Mouse (Mus musculus) monocyte, adult 5-6 weeks (primary cell): ENCODE results near the gene Slc7a5. TPM values are rescaled to one million over a fixed set of nuclear protein-coding genes. Genes with fewer than 3 reads are reported as not detected.

Experiments used
- ATAC-seq: fragments of 153-309, 156-312 bp; replicated peaks from 2 replicates; pipeline ENCODE4 v1.8.0; 2017; ENCODE audit warnings: mild to moderate bottlenecking; ENCODE audit not compliant: low TSS enrichment, insufficient number of reproducible peaks, severe bottlenecking, poor library complexity, low FRiP score
- total RNA-seq: library from RNA; stranded (forward); fragments of 200-1000, 200-491, 200-594 nt; gene quantifications from 3 replicates; pipeline ENCODE4 v1.2.3, GENCODE M21; 2017

The Slc7a5 gene
- total RNA-seq, 1 experiment from 2014 or later, result 4.9 TPM

GRCm38 (mm10) chr8:121912831-121913230 is 5.3 kb upstream of the Slc7a5 start:
- ATAC-seq, result no peak

DNA sequence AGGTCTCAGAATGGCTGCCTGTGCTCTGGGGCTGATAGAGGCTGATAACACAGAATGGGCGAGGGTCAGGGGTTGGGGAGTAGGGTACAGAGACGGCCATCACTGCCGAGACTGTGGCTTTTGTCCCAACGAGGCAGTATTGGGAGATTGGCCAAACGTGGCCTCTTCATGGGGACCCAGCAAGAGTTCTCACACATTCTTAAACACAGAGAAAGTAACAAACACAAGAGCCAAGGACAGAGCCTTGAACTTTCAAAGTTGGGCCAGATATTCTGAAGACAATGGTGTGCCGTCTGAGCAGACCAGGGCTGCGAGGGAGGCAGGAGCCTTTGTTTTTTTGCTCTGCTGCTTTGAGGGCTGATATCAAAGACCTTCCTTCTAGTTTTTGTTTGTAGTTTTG is 4.5 kb upstream of the Slc7a5 start:
- ATAC-seq, result no peak

DNA sequence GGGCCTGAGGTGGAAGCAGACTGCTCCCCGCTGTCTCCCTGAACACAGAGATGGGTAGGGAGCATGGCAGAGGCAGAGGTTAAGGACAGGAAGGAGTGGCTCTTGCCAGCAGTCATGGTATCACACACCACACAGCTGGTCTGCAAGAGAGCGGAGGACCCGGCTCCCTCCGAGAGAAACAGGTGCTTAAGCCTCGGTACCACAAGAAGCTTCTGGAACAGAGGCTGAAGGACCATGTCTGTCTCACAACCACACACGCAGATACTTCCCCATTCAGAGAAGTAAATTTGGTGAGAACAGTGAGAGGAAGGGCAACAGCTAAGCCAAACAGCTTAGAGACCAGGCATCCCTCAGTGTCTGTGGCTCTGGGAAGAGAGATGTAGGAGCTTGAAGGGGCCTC is 3.9 kb upstream of the Slc7a5 start:
- ATAC-seq, result no peak

DNA sequence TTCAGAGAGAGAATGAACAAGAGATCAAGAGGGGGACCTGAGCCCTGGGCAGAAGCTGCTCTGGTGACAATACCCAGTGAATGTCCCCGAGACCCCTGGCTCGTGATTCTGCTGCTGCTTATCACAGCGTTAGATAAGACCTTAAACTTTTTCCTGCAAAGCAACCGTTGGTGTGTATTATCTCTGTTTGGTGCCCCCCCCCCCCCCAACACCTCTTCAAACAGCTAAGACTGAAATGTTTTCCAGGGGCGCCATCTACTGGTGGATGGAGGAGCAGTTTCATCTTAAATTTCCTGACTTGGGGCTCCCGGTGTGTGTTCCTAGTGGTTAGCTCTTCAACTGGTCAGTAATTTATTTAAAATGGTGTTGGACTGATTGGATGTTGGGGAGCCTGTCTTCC is 2.2 kb upstream of the Slc7a5 start:
- no peak for ATAC-seq

DNA sequence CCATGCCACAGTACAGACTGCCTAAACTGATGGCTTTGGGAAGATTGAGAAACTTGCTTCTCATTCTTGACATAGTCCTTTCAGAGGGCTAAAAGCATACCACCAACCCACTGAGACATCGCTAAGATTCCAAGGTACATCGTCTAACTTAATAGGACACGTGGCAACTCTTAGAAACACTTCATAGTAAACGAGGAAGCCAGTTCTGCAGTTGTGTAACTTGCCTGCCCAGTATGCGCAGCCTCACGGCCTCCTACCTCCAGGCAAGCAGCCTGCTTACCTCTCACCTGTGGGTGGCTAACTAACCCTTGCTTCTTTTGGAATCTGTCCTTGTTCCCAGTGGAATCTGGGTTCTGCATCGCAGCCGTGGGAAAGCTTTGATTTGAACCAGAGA is 1.7 kb upstream of the Slc7a5 start:
- ATAC-seq, result no peak

DNA sequence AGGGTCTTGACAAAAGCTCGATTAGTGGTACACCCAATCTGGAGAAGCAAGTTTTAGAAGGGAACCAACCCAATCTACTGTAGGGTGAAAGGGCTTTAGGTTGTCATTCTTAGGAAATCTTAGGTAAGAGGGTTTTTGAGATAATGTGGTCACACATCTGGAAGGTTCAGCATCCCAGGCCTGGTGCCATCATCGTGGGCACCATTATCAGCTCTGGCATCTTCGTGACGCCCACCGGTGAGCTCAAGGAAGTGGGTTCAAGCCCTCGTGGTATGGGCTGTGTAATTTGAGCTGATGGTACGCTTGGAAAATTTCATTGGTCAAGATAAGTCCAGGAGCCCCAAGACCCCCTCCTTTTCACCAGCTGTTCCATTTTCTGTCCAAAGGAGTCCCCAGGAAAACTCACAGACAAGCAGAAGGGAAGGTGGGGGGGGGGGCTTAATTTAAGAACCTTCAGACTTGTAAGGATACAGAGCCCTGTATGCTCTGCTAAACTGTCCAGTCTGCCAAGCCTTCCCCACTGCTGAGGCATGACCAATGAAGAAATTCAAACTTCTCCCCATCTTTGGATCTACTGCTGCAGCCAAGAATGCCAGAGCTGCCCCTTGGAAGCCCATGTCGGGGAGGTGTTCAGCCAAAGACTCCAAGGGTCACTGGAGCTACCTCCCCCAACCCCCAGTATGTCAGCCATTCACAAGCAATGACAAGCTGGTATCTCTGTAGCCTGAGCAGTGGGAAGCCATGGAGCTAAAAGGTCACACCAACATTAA is 1.1 kb upstream of the Slc7a5 start:
- ATAC-seq, result no peak

- peak; percentile 36 for ATAC-seq
Measured at GRCm38 (mm10) chr8:121906542-121907512, 667 bp downstream of the Slc7a5 start.

GRCm38 (mm10) chr8:121905864-121906263 is 1.6 kb downstream of the Slc7a5 start:
- no peak for ATAC-seq

- no peak for ATAC-seq
Measured at GRCm38 (mm10) chr8:121905420-121905819, 2.1 kb downstream of the Slc7a5 start.

GRCm38 (mm10) chr8:121904999-121905398 is 2.5 kb downstream of the Slc7a5 start:
- no peak for ATAC-seq

- ATAC-seq, result no peak
Measured at GRCm38 (mm10) chr8:121903977-121904376, 3.5 kb downstream of the Slc7a5 start.

- ATAC-seq, result no peak
Measured at GRCm38 (mm10) chr8:121901498-121902236, 5.8 kb downstream of the Slc7a5 start.

DNA sequence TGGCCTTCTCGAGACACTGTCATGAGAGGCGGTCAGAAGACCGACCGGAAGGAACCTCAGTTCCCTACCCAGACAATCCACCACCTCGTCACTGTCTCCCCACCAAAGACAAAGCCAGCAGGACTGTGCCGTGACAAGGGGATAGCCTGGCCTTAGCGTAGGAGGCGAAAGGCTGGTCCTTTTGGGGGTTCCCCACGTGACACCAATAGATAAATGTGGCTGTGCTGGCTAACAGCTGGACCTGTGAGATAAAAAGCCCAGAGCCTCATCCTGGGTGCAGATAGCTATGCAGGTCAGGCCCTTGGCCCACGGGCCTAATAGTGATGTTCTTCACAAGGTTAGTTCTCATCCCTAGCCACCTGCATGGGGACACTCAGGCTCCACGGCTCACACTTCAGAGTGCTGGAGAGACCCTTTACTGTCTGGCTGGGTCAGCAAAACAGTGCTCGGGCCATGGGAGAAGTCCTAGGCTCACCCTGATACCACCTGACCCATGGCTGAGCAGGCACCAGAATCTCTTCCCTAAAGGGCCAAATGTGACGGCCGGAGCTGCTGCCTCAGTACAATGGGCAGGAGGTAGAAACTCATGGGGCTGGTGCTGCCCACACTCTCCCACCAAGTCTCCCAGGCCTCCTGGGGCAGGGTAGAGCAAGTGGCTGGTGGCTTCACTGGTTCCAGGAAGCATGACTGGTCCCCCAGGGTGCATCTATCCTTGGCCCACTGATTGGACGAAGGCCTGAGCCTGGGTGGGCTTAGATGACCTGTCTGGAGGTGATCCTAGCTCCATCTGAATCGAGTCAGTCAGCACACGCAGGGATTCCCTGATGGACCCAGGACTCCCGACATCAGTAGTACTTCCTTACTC is 8.1 kb downstream of the Slc7a5 start:
- no peak for ATAC-seq

DNA sequence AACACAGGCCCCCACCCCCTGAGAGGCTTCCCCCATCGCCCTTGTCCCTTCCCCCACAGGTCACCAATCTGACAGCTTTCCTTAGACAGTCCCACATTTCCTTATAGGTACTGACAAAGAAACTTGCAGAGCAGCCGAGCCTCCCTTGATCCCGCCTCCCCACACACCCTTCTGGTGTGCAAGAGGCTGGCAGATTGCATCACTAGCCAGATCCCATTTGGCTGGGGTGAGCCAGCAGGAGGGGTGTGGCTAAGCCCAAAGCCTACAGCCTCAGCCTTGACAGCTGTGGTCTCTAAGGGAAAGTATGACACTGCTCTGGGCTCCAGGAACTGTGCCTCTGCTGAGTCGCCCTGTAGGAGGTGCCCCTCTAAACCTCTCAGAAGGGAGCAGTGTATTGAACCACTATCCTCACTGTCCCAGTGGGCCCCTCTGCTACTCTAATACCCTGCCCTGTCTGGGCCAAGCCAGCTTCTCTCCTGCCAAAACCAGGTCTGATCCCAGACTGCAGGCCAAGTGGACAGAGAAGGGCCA is 9.0 kb downstream of the Slc7a5 start:
- ATAC-seq, result peak; percentile 82

DNA sequence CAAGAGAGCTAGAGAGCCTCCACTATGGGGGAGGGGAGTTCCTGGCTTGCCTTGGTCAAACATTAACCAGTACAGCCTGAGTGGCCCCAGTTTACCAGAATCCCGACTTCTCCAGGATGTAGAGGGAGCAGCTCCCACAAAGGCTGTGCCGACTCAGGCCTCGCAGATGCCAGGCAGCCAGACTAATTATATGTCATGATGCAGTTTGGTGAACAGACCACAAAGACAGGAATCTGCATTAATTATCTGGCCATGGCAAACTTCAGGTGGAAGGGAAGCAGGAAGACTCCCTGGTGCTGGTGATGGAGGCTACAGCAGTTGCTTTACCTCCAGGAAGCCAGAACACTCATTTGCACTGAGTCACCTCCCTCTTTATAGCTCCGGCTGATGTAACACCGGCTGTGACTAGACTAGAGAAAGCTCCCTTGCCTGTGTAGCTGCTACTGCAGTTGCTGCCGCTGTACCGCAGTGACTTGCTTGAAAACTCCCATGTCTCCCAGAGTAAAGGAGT is 9.6 kb downstream of the Slc7a5 start:
- ATAC-seq, result no peak

- ATAC-seq, result no peak
Measured at GRCm38 (mm10) chr8:121897205-121897604, 10.3 kb downstream of the Slc7a5 start.

GRCm38 (mm10) chr8:121896476-121897145 is 10.9 kb downstream of the Slc7a5 start:
- ATAC-seq, result no peak
